Mouse (Mus musculus) G1E (cell line): ENCODE measurements around the gene Smchd1. TPM values are rescaled to one million over a fixed set of nuclear protein-coding genes. Genes with fewer than 3 reads are reported as not detected.

ENCODE experiments used
- ATAC-seq: 2 replicates; pipeline ENCODE4 v1.8.0; 2016; ENCODE audit warnings: mild to moderate bottlenecking; ENCODE audit not compliant: insufficient number of reproducible peaks, poor library complexity, low FRiP score, severe bottlenecking; ENCODE audit errors: extremely low read depth
- DNase-seq: peaks from one replicate; pipeline ENCODE4 v3.0.0; 2012; ENCODE audit warnings: low spot score
- H3K27me3 ChIP-seq: 2 replicates; pipeline ENCODE4 v1.6.1; 2012; ENCODE audit warnings: mild to moderate bottlenecking, low read length, inconsistent platforms; ENCODE audit not compliant: insufficient read depth
- H3K36me3 ChIP-seq: replicated peaks from 2 replicates; pipeline ENCODE3; 2012; ENCODE audit warnings: mild to moderate bottlenecking, inconsistent platforms
- H3K4me1 ChIP-seq: 2 replicates; pipeline ENCODE4 v1.6.1; 2012; ENCODE audit warnings: low read depth, low read length, inconsistent platforms, mixed read lengths; ENCODE audit not compliant: insufficient read depth
- H3K4me3 ChIP-seq: 2 replicates; pipeline ENCODE4 v1.5.1; 2012; ENCODE audit warnings: low read depth, mild to moderate bottlenecking, inconsistent platforms, low read length, moderate library complexity, mixed read lengths
- H3K9me3 ChIP-seq: replicated peaks from 2 replicates; pipeline ENCODE4 v1.6.1; 2012; ENCODE audit warnings: inconsistent platforms
- CTCF ChIP-seq: IDR thresholded peaks from 2 replicates; pipeline ENCODE4 v1.5.1; 2012; ENCODE audit warnings: low read depth, low read length, inconsistent platforms, mixed read lengths
- GATA1 ChIP-seq: IDR thresholded peaks from 2 replicates; pipeline ENCODE4 v1.6.1; 2012; ENCODE audit warnings: borderline replicate concordance, low read length, inconsistent platforms, mixed read lengths
- GATA2 ChIP-seq: IDR thresholded peaks from 2 replicates; pipeline ENCODE4 v1.6.1; 2012; ENCODE audit warnings: low read depth, low read length, inconsistent platforms, borderline replicate concordance
- POLR2AphosphoS5 ChIP-seq: IDR thresholded peaks from 2 replicates; pipeline ENCODE4 v1.6.1; 2012; ENCODE audit warnings: low read depth, low read length, inconsistent platforms; ENCODE audit not compliant: insufficient replicate concordance
- TAL1 ChIP-seq: conservative IDR thresholded peaks from 2 replicates; pipeline ENCODE4 v1.6.1; 2012; ENCODE audit warnings: low read depth, low read length, inconsistent platforms, mixed read lengths
- polyA plus RNA-seq: library from polyadenylated mRNA; stranded (reverse); fragments of >175 nt; gene quantifications from 2 replicates; pipeline ENCODE4 v1.2.3, GENCODE M21; 2012
- total RNA-seq, 2 experiments: library from RNA; stranded (forward) in 1 of 2; stranded (reverse) in 1 of 2; fragments of 200-1000 nt in 1 of 2; fragments of >200 nt in 1 of 2; fragmentation: Nextera tagmentation in 1 of 2; gene quantifications; 2 replicates each; pipeline ENCODE4 v1.2.3; 2014 to 2017

Smchd1 gene
- total and polyA plus RNA-seq, 3 experiments = 10.0 to 338 (median 243) TPM

GRCm38 (mm10) chr17:71489703-71490461 is 14.7 kb upstream of the Smchd1 start:
- no peak for TF ChIP-seq POLR2AphosphoS5
- TF ChIP-seq CTCF = no peak
- TF ChIP-seq GATA2 = no peak
- no peak for TF ChIP-seq TAL1
- TF ChIP-seq GATA1 = no peak
- Histone ChIP-seq H3K4me1 (peaks cover 47% of the 10 kb centered on the region), H3K4me3 (no peak overlapping the region), H3K9me3 (no peaks in the 10 kb centered on the region), H3K27me3 (no peaks in the 10 kb centered on the region), H3K36me3 (peaks cover 7% of the 10 kb centered on the region)
- no peak for DNase-seq
- no peak for ATAC-seq

DNA sequence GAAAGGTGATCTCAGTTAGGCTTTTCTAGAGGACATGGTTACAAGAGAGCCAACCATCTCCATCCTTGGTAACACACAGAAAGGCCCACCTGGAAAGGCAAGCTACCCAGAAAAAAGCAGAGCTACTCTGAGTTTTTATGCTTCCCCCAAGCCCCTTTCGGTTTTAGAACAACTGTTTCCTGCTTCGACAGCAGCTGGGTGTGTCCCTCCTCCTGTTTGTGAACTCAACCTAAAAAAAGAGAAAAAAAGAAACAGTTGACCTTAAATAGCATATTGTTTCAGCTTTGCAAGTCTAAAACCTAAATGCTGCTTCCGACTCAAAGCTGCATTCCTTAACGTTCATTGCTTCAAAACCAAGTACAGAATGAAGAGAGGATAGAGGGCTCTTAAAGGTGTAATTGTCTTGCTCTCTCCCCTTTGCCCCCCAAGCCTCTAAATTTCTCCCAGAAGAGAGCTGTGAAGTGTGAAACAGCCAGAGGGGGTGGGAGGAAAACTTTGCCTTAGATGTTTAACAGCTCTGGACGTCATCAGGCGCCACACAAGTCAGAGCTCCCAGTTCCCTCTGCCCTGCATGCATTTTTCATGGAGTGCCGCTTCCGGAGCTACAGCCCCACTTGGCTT is 11.2 kb upstream of the Smchd1 start:
- H3K4me1 ChIP-seq = peaks cover 48% of the 10 kb centered on the region
- H3K27me3 ChIP-seq = no peaks in the 10 kb centered on the region
- TF ChIP-seq GATA2 (no peak), CTCF (no peak), GATA1 (no peak), TAL1 (no peak), POLR2AphosphoS5 (no peak)
- H3K9me3 ChIP-seq = no peaks in the 10 kb centered on the region
- no peak for ATAC-seq
- peak overlapping the region; percentile 0; the same call in 1 of the 2 replicates for H3K4me3 ChIP-seq
- no peak for DNase-seq
- no peaks in the 10 kb centered on the region for H3K36me3 ChIP-seq

DNA sequence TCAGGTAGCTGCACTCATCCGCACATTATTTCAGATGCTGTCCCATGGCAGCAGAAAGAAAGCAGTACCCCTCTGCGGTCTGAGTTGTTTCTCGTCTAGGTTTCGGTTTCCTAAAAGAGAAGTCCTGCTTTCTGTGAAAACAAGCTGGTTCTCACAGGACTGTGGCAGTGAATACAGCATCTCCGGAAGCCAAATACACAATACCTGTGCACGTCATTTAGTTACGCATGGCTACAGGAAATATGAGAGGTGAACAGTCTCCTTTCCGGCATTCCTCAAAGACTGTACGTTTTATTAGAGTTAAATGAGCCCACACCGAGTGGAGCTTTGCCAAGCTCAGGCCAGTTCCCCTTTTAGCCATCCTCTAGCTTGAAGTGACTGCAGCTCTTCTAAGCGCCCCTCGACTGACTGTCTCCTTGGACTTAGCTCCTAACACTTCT is 10.7 kb upstream of the Smchd1 start:
- ATAC-seq = peak; percentile 46
- no peaks in the 10 kb centered on the region for H3K27me3 ChIP-seq
- no peaks in the 10 kb centered on the region for H3K9me3 ChIP-seq
- DNase-seq = peak; percentile 26
- peak overlapping the region; percentile 0; the same call in 1 of the 2 replicates for H3K4me3 ChIP-seq
- TF ChIP-seq CTCF = no peak
- TF ChIP-seq GATA2 = no peak
- no peak for TF ChIP-seq POLR2AphosphoS5
- TF ChIP-seq GATA1 = no peak
- no peak for TF ChIP-seq TAL1
- H3K36me3 ChIP-seq = no peaks in the 10 kb centered on the region
- peaks cover 42% of the 10 kb centered on the region for H3K4me1 ChIP-seq

GRCm38 (mm10) chr17:71484711-71485110 is 9.6 kb upstream of the Smchd1 start:
- no peak overlapping the region for H3K4me3 ChIP-seq
- ATAC-seq (no peak), DNase-seq (no peak)
- peaks cover 41% of the 10 kb centered on the region for H3K4me1 ChIP-seq
- no peaks in the 10 kb centered on the region for H3K9me3 ChIP-seq
- H3K36me3 ChIP-seq = no peaks in the 10 kb centered on the region
- no peaks in the 10 kb centered on the region for H3K27me3 ChIP-seq
- no peak for TF ChIP-seq POLR2AphosphoS5
- no peak for TF ChIP-seq TAL1
- TF ChIP-seq CTCF = no peak
- no peak for TF ChIP-seq GATA1
- TF ChIP-seq GATA2 = no peak

DNA sequence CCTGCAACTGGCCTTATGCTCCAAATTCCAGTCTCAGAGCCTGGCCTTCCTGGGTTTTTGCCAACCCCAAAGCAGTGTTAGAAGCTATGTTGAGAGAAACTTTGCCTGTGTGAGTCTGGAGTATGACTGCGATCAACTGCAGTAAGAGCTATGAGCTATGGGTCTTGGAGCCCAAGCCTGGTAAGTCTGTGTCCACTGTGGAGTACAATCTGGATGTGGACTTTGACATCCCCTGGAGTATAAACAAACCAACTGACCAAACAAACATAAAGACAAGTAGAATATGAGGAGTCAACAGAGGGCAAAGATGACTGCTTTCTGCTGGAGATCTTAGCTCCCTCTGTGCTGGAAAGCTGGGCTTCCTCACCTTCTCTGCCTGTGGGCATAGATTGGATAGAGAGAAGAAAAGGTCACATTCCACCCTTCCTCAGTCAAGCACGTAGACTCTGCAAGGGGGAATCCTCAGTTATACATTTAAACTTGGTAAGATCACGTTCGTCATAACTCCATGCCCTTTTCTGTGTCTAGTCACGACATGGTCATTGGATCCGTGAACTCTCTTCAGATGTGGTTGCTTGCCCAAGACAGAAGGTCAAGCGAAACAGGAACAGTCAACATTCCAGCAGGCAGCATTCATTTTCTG is 8.4 kb upstream of the Smchd1 start:
- Histone ChIP-seq H3K9me3 (no peaks in the 10 kb centered on the region), H3K27me3 (no peaks in the 10 kb centered on the region), H3K36me3 (no peaks in the 10 kb centered on the region), H3K4me3 (no peak overlapping the region), H3K4me1 (peaks cover 39% of the 10 kb centered on the region)
- ATAC-seq (no peak), DNase-seq (no peak)
- TF ChIP-seq TAL1 = no peak
- TF ChIP-seq GATA1 = no peak
- TF ChIP-seq GATA2 = no peak
- TF ChIP-seq POLR2AphosphoS5 = no peak
- no peak for TF ChIP-seq CTCF

GRCm38 (mm10) chr17:71479381-71479901 is 4.3 kb upstream of the Smchd1 start:
- H3K9me3 ChIP-seq = no peaks in the 10 kb centered on the region
- no peaks in the 10 kb centered on the region for H3K36me3 ChIP-seq
- DNase-seq (peak; percentile 18), ATAC-seq (no peak)
- no peaks in the 10 kb centered on the region for H3K27me3 ChIP-seq
- H3K4me3 ChIP-seq = no peak overlapping the region
- H3K4me1 ChIP-seq = peaks cover 26% of the 10 kb centered on the region
- TF ChIP-seq TAL1 (no peak), CTCF (no peak), POLR2AphosphoS5 (no peak), GATA1 (no peak), GATA2 (no peak)
